ENCODE assay signal across 8 mouse cellular contexts in the genomic region with DNA sequence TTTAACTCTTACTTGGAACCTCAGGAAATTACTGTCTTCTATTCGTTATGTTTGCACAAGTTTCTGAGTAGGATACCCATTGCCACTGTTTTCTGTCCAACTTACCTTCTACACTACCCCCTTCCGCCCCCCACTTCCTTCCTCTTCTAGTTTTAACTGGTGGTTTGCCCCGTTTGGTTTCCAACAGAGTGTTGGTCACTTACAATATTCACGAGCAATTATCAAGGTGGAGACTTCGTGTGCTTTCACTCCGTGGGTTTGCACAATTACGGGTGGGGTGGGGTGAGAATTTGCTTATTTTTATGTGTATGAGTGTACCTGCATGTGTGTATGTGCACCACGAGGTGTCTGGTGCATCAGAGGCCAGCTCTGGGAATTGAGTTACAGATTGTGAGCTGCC. TPM values are rescaled to one million over a fixed set of nuclear protein-coding genes. Genes with fewer than 3 reads are reported as not detected.
A peak's percentile ranks its signal among the peaks of the same experiment; 100 is the strongest.
DNase-seq lines count a peak whose midpoint lies in the region; ATAC-seq lines count a peak whose summit lies in the region.

No protein-coding gene starts in this region.

- WGBS in lung, embryonic 15.5 days: 8% methylated on average over 8 of the region's 8 CpGs
- 20% methylated on average over 8 of the region's 8 CpGs for WGBS in hindbrain, embryonic 14.5 days
- 23% methylated on average over 8 of the region's 8 CpGs for WGBS in midbrain, embryonic 15.5 days

- H3K9me3 ChIP-seq in lung, embryonic 15.5 days: no peaks in the 10 kb centered on the region
- H3K9me3 ChIP-seq in hindbrain, embryonic 14.5 days (ENCODE audit: control insufficient read depth, low read length): no peaks in the 10 kb centered on the region
- H3K9me3 ChIP-seq in midbrain, embryonic 15.5 days: no peaks in the 10 kb centered on the region

- H3K27ac ChIP-seq in lung, embryonic 15.5 days: peak overlapping the region; percentile 93
- H3K27ac ChIP-seq in hindbrain, embryonic 14.5 days: peak overlapping the region; percentile 92
- peak overlapping the region; percentile 95; the same call in 1 of the 2 replicates for H3K27ac ChIP-seq in midbrain, embryonic 15.5 days

- peak overlapping the region; percentile 90 for H3K9ac ChIP-seq in lung, embryonic 15.5 days
- peak overlapping the region; percentile 95 for H3K9ac ChIP-seq in hindbrain, embryonic 14.5 days
- peak overlapping the region; percentile 99; the same call in 1 of the 2 replicates for H3K9ac ChIP-seq in midbrain, embryonic 15.5 days

- H3K4me2 ChIP-seq in lung, embryonic 15.5 days: peak overlapping the region; percentile 61
- peak overlapping the region; percentile 78 for H3K4me2 ChIP-seq in hindbrain, embryonic 14.5 days (replicated peaks)
- H3K4me2 ChIP-seq in midbrain, embryonic 15.5 days: peak overlapping the region; percentile 91

- ATAC-seq in lung, embryonic 15.5 days (ENCODE audit: borderline replicate concordance, extremely low read depth, low FRiP score, low TSS enrichment): no peak
- ATAC-seq in hindbrain, embryonic 14.5 days (ENCODE audit: low FRiP score): no peak
- ATAC-seq in midbrain, embryonic 15.5 days (replicated peaks): no peak

- H3K27me3 ChIP-seq in lung, embryonic 15.5 days: no peaks in the 10 kb centered on the region
- no peaks in the 10 kb centered on the region for H3K27me3 ChIP-seq in hindbrain, embryonic 14.5 days (ENCODE audit: control insufficient read depth, insufficient read depth, low read length)
- H3K27me3 ChIP-seq in midbrain, embryonic 15.5 days (replicated peaks): no peaks in the 10 kb centered on the region

- no peak for DNase-seq in lung, postnatal 4 days
- DNase-seq in c-Kit-positive CD71-positive TER-119-negative erythroid progenitor cells, embryonic 14.5 days (ENCODE audit: low read depth): peak; percentile 25
- DNase-seq in hindbrain, embryonic 14.5 days (ENCODE audit: low spot score): no peak
- DNase-seq in frontal cortex, postnatal 10 days (ENCODE audit: low spot score in 2 of 2): no peak
- DNase-seq in frontal cortex, postnatal 25 days (ENCODE audit: low spot score in 2 of 2): no peak
- no peak for DNase-seq in left cerebral cortex, adult 11 months (ENCODE audit: low spot score)

- peaks cover 22% of the 10 kb centered on the region for H3K4me1 ChIP-seq in lung, embryonic 15.5 days
- peaks cover 7% of the 10 kb centered on the region for H3K4me1 ChIP-seq in hindbrain, embryonic 14.5 days (replicated peaks; ENCODE audit: control insufficient read depth, insufficient read depth, low read length)
- peaks cover 22% of the 10 kb centered on the region for H3K4me1 ChIP-seq in midbrain, embryonic 15.5 days

- peak overlapping the region; percentile 75 for H3K4me3 ChIP-seq in lung, embryonic 15.5 days
- H3K4me3 ChIP-seq in hindbrain, embryonic 14.5 days (replicated peaks; ENCODE audit: low read length): peak overlapping the region; percentile 97
- peak overlapping the region; percentile 99 for H3K4me3 ChIP-seq in midbrain, embryonic 15.5 days

- H3K36me3 ChIP-seq in lung, embryonic 15.5 days: peaks cover 17% of the 10 kb centered on the region
- peaks cover 19% of the 10 kb centered on the region for H3K36me3 ChIP-seq in hindbrain, embryonic 14.5 days (replicated peaks; ENCODE audit: control insufficient read depth, insufficient read depth)
- H3K36me3 ChIP-seq in midbrain, embryonic 15.5 days (replicated peaks): 0 out of 2 replicates have a peak, but pooled peaks cover 12% of the 10 kb centered on the region

RNA-seq across cellular contexts. Expression of a gene that starts 0.8 kb away (rescaled TPM):
- 42.0 and 43.9 TPM in 2 replicates for polyA plus RNA-seq in lung, embryonic 15.5 days (2015; fragmentation: Nextera tagmentation; extraction: Ambion mirVana)
- polyA plus RNA-seq in hindbrain, embryonic 14.5 days (2014; fragmentation: Nextera tagmentation; extraction: Ambion mirVana): 18.4 and 21.0 TPM in 2 replicates
- 27.4 and 28.3 TPM in 2 replicates for polyA plus RNA-seq in midbrain, embryonic 15.5 days (2015; fragmentation: Nextera tagmentation; extraction: Ambion mirVana)

RNA-seq across cellular contexts. Expression of a gene that starts 0.9 kb away (rescaled TPM):
- polyA plus RNA-seq in lung, embryonic 15.5 days (2015; fragmentation: Nextera tagmentation; extraction: Ambion mirVana): 93.6 and 99.0 TPM in 2 replicates
- 72.3 and 80.2 TPM in 2 replicates for polyA plus RNA-seq in hindbrain, embryonic 14.5 days (2014; fragmentation: Nextera tagmentation; extraction: Ambion mirVana)
- polyA plus RNA-seq in midbrain, embryonic 15.5 days (2015; fragmentation: Nextera tagmentation; extraction: Ambion mirVana): 77.5 and 83.9 TPM in 2 replicates

RNA-seq across cellular contexts. Expression of a gene that starts 33.8 kb away (rescaled TPM):
- polyA plus RNA-seq in lung, embryonic 15.5 days (2015; fragmentation: Nextera tagmentation; extraction: Ambion mirVana): 8.8 and 9.7 TPM in 2 replicates
- polyA plus RNA-seq in hindbrain, embryonic 14.5 days (2014; fragmentation: Nextera tagmentation; extraction: Ambion mirVana): 14.7 and 14.8 TPM in 2 replicates
- polyA plus RNA-seq in midbrain, embryonic 15.5 days (2015; fragmentation: Nextera tagmentation; extraction: Ambion mirVana): 15.5 and 16.3 TPM in 2 replicates

RNA-seq across cellular contexts. Expression of a gene that starts 34.0 kb away (rescaled TPM):
- polyA plus RNA-seq in lung, embryonic 15.5 days (2015; fragmentation: Nextera tagmentation; extraction: Ambion mirVana): 10.3 and 10.5 TPM in 2 replicates
- polyA plus RNA-seq in hindbrain, embryonic 14.5 days (2014; fragmentation: Nextera tagmentation; extraction: Ambion mirVana): 8.2 and 9.3 TPM in 2 replicates
- 10.4 and 10.7 TPM in 2 replicates for polyA plus RNA-seq in midbrain, embryonic 15.5 days (2015; fragmentation: Nextera tagmentation; extraction: Ambion mirVana)
